In the genomic region with DNA sequence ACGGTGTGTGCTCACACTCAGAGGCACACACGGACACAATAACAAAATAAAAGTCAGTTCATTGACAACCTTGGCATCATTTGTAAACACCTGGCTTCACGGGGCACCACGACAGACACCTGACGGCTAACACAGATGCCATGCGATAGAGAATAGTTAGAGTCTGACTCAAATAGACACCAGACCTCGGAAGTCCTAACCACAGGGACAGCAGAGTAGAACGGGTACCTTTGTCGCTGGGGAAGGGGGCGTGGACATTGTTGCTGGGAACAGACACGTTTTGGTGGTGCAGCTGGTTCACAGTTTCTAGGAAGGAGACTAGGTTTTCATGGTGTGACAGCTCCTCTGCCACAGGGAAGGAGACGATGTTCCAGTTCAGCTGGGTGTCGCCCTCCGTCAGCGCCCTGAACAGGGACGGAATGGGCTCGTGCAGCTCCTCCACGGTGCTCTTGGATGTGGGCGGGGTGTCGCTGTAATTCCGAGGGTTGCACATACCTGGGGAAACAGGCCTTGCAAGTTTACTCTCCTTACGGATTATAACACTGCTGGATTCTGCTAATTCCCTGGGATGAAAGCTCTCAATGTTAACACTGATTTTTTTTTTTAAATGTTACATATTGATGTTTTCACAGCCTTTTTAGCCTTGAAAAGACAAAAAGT, we compare ENCODE assay signal across 20 mouse cellular contexts. TPM values are rescaled to one million over a fixed set of nuclear protein-coding genes. Genes with fewer than 3 reads are reported as not detected.
A peak's percentile ranks its signal among the peaks of the same experiment; 100 is the strongest.
DNase-seq lines count a peak whose midpoint lies in the region; ATAC-seq and TF ChIP-seq lines count a peak whose summit lies in the region.
"Had no signal": no experiment of that assay in that cellular context is flagged by ENCODE, and none has a peak within 500 bp of the region (broad histone marks: within the 10 kb centered on the region; RNA-seq: fewer than 3 reads in every experiment).

No protein-coding gene starts in this region.

- peaks cover 4% of the 10 kb centered on the region for H3K9me3 ChIP-seq in CH12.LX (replicated peaks; ENCODE audit: low read length)
- H3K9me3 ChIP-seq in stomach, embryonic 16.5 days (replicated peaks; ENCODE audit: control insufficient read depth, low read length) = no peaks in the 10 kb centered on the region
- H3K9me3 ChIP-seq: forebrain, embryonic 15.5 days; G1E; heart, embryonic 15.5 days; limb, embryonic 13.5 days; midbrain, embryonic 10.5 days had no signal

- no peak for TF ChIP-seq CTCF in layer of hippocampus, adult 2 months (conservative IDR thresholded peaks at IDR 0.05)
- TF ChIP-seq CTCF in CH12.LX (conservative IDR thresholded peaks at IDR 0.05 in 1 of 2, IDR thresholded peaks at IDR 0.05 in 1 of 2; ENCODE audit: low read depth in 2 of 2, low read length in 2 of 2) = no peak
- TF ChIP-seq CTCF in lung, adult 2 months (IDR thresholded peaks at IDR 0.05; ENCODE audit: insufficient read depth, low read length) = no peak

- no peak overlapping the region for H3K4me3 ChIP-seq in layer of hippocampus, adult 2 months
- H3K4me3 ChIP-seq in CH12.LX (replicated peaks in 1 of 3; ENCODE audit: low read depth in 2 of 3, low read length in 2 of 3, poor library complexity in 1 of 3) = no peak overlapping the region
- no peak overlapping the region for H3K4me3 ChIP-seq in lung, adult 2 months (replicated peaks; ENCODE audit: extremely low read depth, low read depth, low read length)
- H3K4me3 ChIP-seq in stomach, embryonic 16.5 days (replicated peaks; ENCODE audit: low read length) = no peak overlapping the region
- H3K4me3 ChIP-seq: erythroblast, embryonic 14.5 days; forebrain, embryonic 15.5 days; heart, embryonic 15.5 days; left cerebral cortex, adult 2 months; limb, embryonic 13.5 days; midbrain, embryonic 10.5 days had no signal

- H3K36me3 ChIP-seq in CH12.LX (replicated peaks in 1 of 2; ENCODE audit: control insufficient read depth in 1 of 2, insufficient read depth in 1 of 2, low read length in 1 of 2) = peaks cover 33 to 48% of the 10 kb centered on the region in 2 experiments
- peaks cover 22% of the 10 kb centered on the region for H3K36me3 ChIP-seq in stomach, embryonic 16.5 days (ENCODE audit: control insufficient read depth, insufficient read depth, low read length)

- no peaks in the 10 kb centered on the region for H3K27me3 ChIP-seq in CH12.LX (replicated peaks)
- no peaks in the 10 kb centered on the region for H3K27me3 ChIP-seq in stomach, embryonic 16.5 days (ENCODE audit: control insufficient read depth, insufficient read depth, low read length)
- H3K27me3 ChIP-seq: forebrain, embryonic 15.5 days; heart, embryonic 15.5 days; limb, embryonic 13.5 days had no signal

- in situ Hi-C loops in CH12.LX (cut with MboI; ENCODE audit: low pct_ligation_motif_present, low pct_unique_long_range_greater_than_20kb, low sequenced_read_pairs) = no loop called here

- DNase-seq in layer of hippocampus, adult 2 months (ENCODE audit: low spot score in 2 of 2) = no peak
- no peak for DNase-seq in layer of hippocampus, adult 18-20 months (ENCODE audit: low spot score in 2 of 2)
- peak; percentile 72 for DNase-seq in CH12.LX (ENCODE audit: extremely low read depth)
- peak; percentile 60 for DNase-seq in lung, adult 2 months
- DNase-seq in cerebellum, postnatal 25 days = no peak
- DNase-seq in layer of hippocampus, adult 11-12 months (ENCODE audit: low spot score) = no peak
- DNase-seq: adrenal gland, adult 2 months; cerebellum, adult 8-10 months; embryo, embryonic 11 days; kidney, adult 8-10 months; liver, postnatal 0 days had no signal

- no peak overlapping the region for H3K9ac ChIP-seq in CH12.LX (ENCODE audit: insufficient read depth, low read depth)
- H3K9ac ChIP-seq in stomach, embryonic 16.5 days (ENCODE audit: low read length) = no peak overlapping the region
- H3K9ac ChIP-seq: forebrain, embryonic 15.5 days; heart, embryonic 15.5 days; limb, embryonic 13.5 days; liver, postnatal 0 days had no signal

- dilution Hi-C loops in CH12.LX (cut with MboI; ENCODE audit: extremely low pct_ligation_motif_present, extremely low pct_unique_long_range_greater_than_20kb, low sequenced_read_pairs) = no loop called here

- TF ChIP-seq POLR2A in CH12.LX (IDR thresholded peaks at IDR 0.05; ENCODE audit: low read depth, low read length) = no peak
- TF ChIP-seq POLR2A in lung, adult 2 months (IDR thresholded peaks at IDR 0.05; ENCODE audit: borderline replicate concordance, extremely low read depth, low read depth, low read length) = peak; percentile 16; the same call in 1 of the 2 replicates

- TF ChIP-seq EP300 in CH12.LX (IDR thresholded peaks at IDR 0.05; ENCODE audit: low read length) = peak; percentile 83

- ATAC-seq in stomach, embryonic 16.5 days (ENCODE audit: insufficient read depth, low FRiP score) = peak; percentile 59; the same call in 1 of the 2 replicates
- ATAC-seq in megakaryocyte, adult 5-6 weeks (ENCODE audit: poor library complexity, severe bottlenecking) = no peak
- ATAC-seq: liver, postnatal 0 days had no signal

- WGBS in lung, adult 2 months = 67% methylated on average over 22 of the region's 22 CpGs
- 67% methylated on average over 22 of the region's 22 CpGs for WGBS in stomach, embryonic 16.5 days

- peaks cover 11 to 12% of the 10 kb centered on the region in 2 experiments for H3K4me1 ChIP-seq in CH12.LX (ENCODE audit: control insufficient read depth in 1 of 2, insufficient read depth in 2 of 2)
- peaks cover 7% of the 10 kb centered on the region for H3K4me1 ChIP-seq in lung, adult 2 months (ENCODE audit: control insufficient read depth, insufficient read depth, low read length)
- H3K4me1 ChIP-seq in stomach, embryonic 16.5 days (ENCODE audit: control insufficient read depth, insufficient read depth, low read length) = peaks cover 13% of the 10 kb centered on the region

- no peak overlapping the region for H3K4me2 ChIP-seq in CH12.LX (ENCODE audit: insufficient read depth, low read depth, poor library complexity, severe bottlenecking)
- H3K4me2 ChIP-seq in stomach, embryonic 16.5 days (ENCODE audit: low read depth, low read length) = no peak overlapping the region
- H3K4me2 ChIP-seq: forebrain, embryonic 15.5 days; heart, embryonic 15.5 days; limb, embryonic 13.5 days had no signal

- 0 out of 2 replicates have a peak overlapping the region, but pooled peaks have one; percentile 23 for H3K27ac ChIP-seq in layer of hippocampus, adult 2 months
- no peak overlapping the region for H3K27ac ChIP-seq in CH12.LX (ENCODE audit: insufficient read depth, low read depth)
- peak overlapping the region; percentile 88 for H3K27ac ChIP-seq in stomach, embryonic 16.5 days (ENCODE audit: low read length)
- H3K27ac ChIP-seq: forebrain, embryonic 15.5 days; heart, embryonic 15.5 days; left cerebral cortex, adult 2 months; limb, embryonic 13.5 days; midbrain, embryonic 10.5 days had no signal

- no peaks in the 10 kb centered on the region for H3K79me2 ChIP-seq in CH12.LX (replicated peaks; ENCODE audit: control insufficient read depth, extremely low read depth, insufficient read depth, poor library complexity, severe bottlenecking)

- TF ChIP-seq RAD21 in CH12.LX (IDR thresholded peaks at IDR 0.05; ENCODE audit: low read depth, low read length) = no peak

TF ChIP-seq in CH12.LX, 34 proteins besides CTCF, POLR2A, EP300 and RAD21 (continues in another document):
- TF ChIP-seq ZMIZ1 (IDR thresholded peaks at IDR 0.05; ENCODE audit: low read depth, low read length) (no peak), MAZ (IDR thresholded peaks at IDR 0.05; ENCODE audit: low read depth, low read length) (no peak), TCF12 (IDR thresholded peaks at IDR 0.05; ENCODE audit: low read depth, low read length) (peak; percentile 91), ELF1 (IDR thresholded peaks at IDR 0.05; ENCODE audit: low read depth, low read length) (no peak), MAX (IDR thresholded peaks at IDR 0.05; ENCODE audit: low read length) (peak; percentile 39; the same call in 1 of the 2 replicates), ETS1 (conservative IDR thresholded peaks at IDR 0.05; ENCODE audit: low read depth, low read length) (peak; percentile 88), SMC3 (IDR thresholded peaks at IDR 0.05; ENCODE audit: low read depth, low read length) (no peak), NELFE (IDR thresholded peaks at IDR 0.05; ENCODE audit: low read depth, low read length) (no peak), MEF2A (IDR thresholded peaks at IDR 0.05; ENCODE audit: borderline replicate concordance, low read depth, low read length) (peak; percentile 61; the same call in 1 of the 2 replicates), ZC3H11A (IDR thresholded peaks at IDR 0.05; ENCODE audit: low read depth, low read length) (no peak), MXI1 (IDR thresholded peaks at IDR 0.05; ENCODE audit: low read depth, low read length) (peak; percentile 62), POLR2AphosphoS2 (IDR thresholded peaks at IDR 0.05; ENCODE audit: low read depth, low read length) (no peak), HCFC1 (IDR thresholded peaks at IDR 0.05; ENCODE audit: low read depth, low read length) (no peak), E2F4 (IDR thresholded peaks at IDR 0.05; ENCODE audit: insufficient replicate concordance, low read depth, low read length) (no peak), GABPA (IDR thresholded peaks at IDR 0.05; ENCODE audit: insufficient replicate concordance, low read depth, low read length) (no peak), TBP (conservative IDR thresholded peaks at IDR 0.05; ENCODE audit: low read depth, low read length) (no peak), NRF1 (IDR thresholded peaks at IDR 0.05; ENCODE audit: low read depth, low read length) (0 out of 2 replicates have a peak, but pooled peaks have one; percentile 18)

RNA-seq across cellular contexts. Expression of a gene that starts 21.6 kb away (rescaled TPM):
- 10 to 100 TPM; 25.0 to 29.9 TPM for total RNA-seq in layer of hippocampus, adult 2 months (2021)
- total RNA-seq in layer of hippocampus, adult 18-20 months (2021) = 10 to 100 TPM; 27.1 to 27.6 TPM
- 17.4 and 18.2 TPM in 2 replicates for total RNA-seq in CH12.LX (2012; rRNA removed)
- total RNA-seq in CH12.LX (2014; rRNA removed) = 12.0 and 12.6 TPM in 2 replicates
- 12.5 and 13.4 TPM in 2 replicates for polyA plus RNA-seq in CH12.LX (2012; ENCODE audit: insufficient read length, low read depth)
- 85.2 and 92.5 TPM in 2 replicates for polyA plus RNA-seq in lung, adult 2 months (2012; rRNA removed)
- 125 and 128 TPM in 2 replicates for polyA plus RNA-seq in stomach, embryonic 16.5 days (2015; fragmentation: Nextera tagmentation; extraction: Ambion mirVana)
- 6.5 and 7.3 TPM in 2 replicates for total RNA-seq in megakaryocyte, adult 5-6 weeks (2015)
- 4.1 and 5.2 TPM in 2 replicates for total RNA-seq in megakaryocyte, adult 5-6 weeks (2017)

RNA-seq across cellular contexts. Expression of a gene that starts 43.9 kb away (rescaled TPM):
- 10 to 100 TPM; 54.2 to 56.8 TPM for total RNA-seq in layer of hippocampus, adult 2 months (2021)
- 10 to 100 TPM; 67.1 to 67.7 TPM for total RNA-seq in layer of hippocampus, adult 18-20 months (2021)
- 22.8 and 26.5 TPM in 2 replicates for total RNA-seq in CH12.LX (2012; rRNA removed)
- total RNA-seq in CH12.LX (2014; rRNA removed) = 27.2 and 28.1 TPM in 2 replicates
- polyA plus RNA-seq in CH12.LX (2012; ENCODE audit: insufficient read length, low read depth) = 25.3 and 25.9 TPM in 2 replicates
- 55.1 and 60.5 TPM in 2 replicates for polyA plus RNA-seq in lung, adult 2 months (2012; rRNA removed)
- 87.0 and 103 TPM in 2 replicates for polyA plus RNA-seq in stomach, embryonic 16.5 days (2015; fragmentation: Nextera tagmentation; extraction: Ambion mirVana)
- total RNA-seq in megakaryocyte, adult 5-6 weeks (2015) = 32.3 and 34.9 TPM in 2 replicates
- 102 and 104 TPM in 2 replicates for total RNA-seq in megakaryocyte, adult 5-6 weeks (2017)

Comparison
In these comparisons a context has a peak if more than half of its experiments do, and no peak if none do; other contexts are left out.
1. DNase-seq: peak in CH12.LX (single experiment) and lung, adult 2 months (single experiment); none in layer of hippocampus, adult 2 months (0 of 2), layer of hippocampus, adult 18-20 months (0 of 2), cerebellum, postnatal 25 days (0 of 2) and layer of hippocampus, adult 11-12 months (single experiment).